Mouse (Mus musculus): ENCODE data around the gene Tiam1. TPM values are rescaled to one million over a fixed set of nuclear protein-coding genes. Genes with fewer than 3 reads are reported as not detected.

Gene Tiam1
- polyA plus RNA-seq, 1 experiment: 19.3 TPM

- no peak for DNase-seq (ENCODE audit: low read depth)
- TF ChIP-seq CTCF (IDR thresholded peaks at IDR 0.05; ENCODE audit: borderline replicate concordance, extremely low read depth, insufficient read depth, insufficient read length) (no peak), POLR2A (IDR thresholded peaks at IDR 0.05; ENCODE audit: borderline replicate concordance, extremely low read depth, insufficient read depth, insufficient read length, poor library complexity, severe bottlenecking) (no peak)
These were observed 153.1 kb downstream of the Tiam1 start for GRCm38 (mm10) chr16:89990288-89990955.

- DNase-seq (ENCODE audit: low read depth): no peak
- TF ChIP-seq CTCF (IDR thresholded peaks at IDR 0.05; ENCODE audit: borderline replicate concordance, extremely low read depth, insufficient read depth, insufficient read length) (no peak), POLR2A (IDR thresholded peaks at IDR 0.05; ENCODE audit: borderline replicate concordance, extremely low read depth, insufficient read depth, insufficient read length, poor library complexity, severe bottlenecking) (no peak)
These were observed 153.8 kb downstream of the Tiam1 start for GRCm38 (mm10) chr16:89989816-89990215.

- TF ChIP-seq POLR2A (IDR thresholded peaks at IDR 0.05; ENCODE audit: borderline replicate concordance, extremely low read depth, insufficient read depth, insufficient read length, poor library complexity, severe bottlenecking): no peak
- TF ChIP-seq CTCF (IDR thresholded peaks at IDR 0.05; ENCODE audit: borderline replicate concordance, extremely low read depth, insufficient read depth, insufficient read length): no peak
- no peak for DNase-seq (ENCODE audit: low read depth)
These were observed 156.8 kb downstream of the Tiam1 start for GRCm38 (mm10) chr16:89986672-89987362.

GRCm38 (mm10) chr16:89985702-89986481 is 157.7 kb downstream of the Tiam1 start:
- TF ChIP-seq POLR2A (IDR thresholded peaks at IDR 0.05; ENCODE audit: borderline replicate concordance, extremely low read depth, insufficient read depth, insufficient read length, poor library complexity, severe bottlenecking): no peak
- no peak for DNase-seq (ENCODE audit: low read depth)

GRCm38 (mm10) chr16:89980075-89980744 is 163.4 kb downstream of the Tiam1 start:
- DNase-seq (ENCODE audit: low read depth): no peak
- TF ChIP-seq CTCF (IDR thresholded peaks at IDR 0.05; ENCODE audit: borderline replicate concordance, extremely low read depth, insufficient read depth, insufficient read length): no peak
- TF ChIP-seq POLR2A (IDR thresholded peaks at IDR 0.05; ENCODE audit: borderline replicate concordance, extremely low read depth, insufficient read depth, insufficient read length, poor library complexity, severe bottlenecking): no peak

- no peak for DNase-seq (ENCODE audit: low read depth)
- no peak for TF ChIP-seq CTCF (IDR thresholded peaks at IDR 0.05; ENCODE audit: borderline replicate concordance, extremely low read depth, insufficient read depth, insufficient read length)
- no peak for TF ChIP-seq POLR2A (IDR thresholded peaks at IDR 0.05; ENCODE audit: borderline replicate concordance, extremely low read depth, insufficient read depth, insufficient read length, poor library complexity, severe bottlenecking)
These were observed 168.1 kb downstream of the Tiam1 start for GRCm38 (mm10) chr16:89975441-89975840.

- TF ChIP-seq POLR2A (IDR thresholded peaks at IDR 0.05; ENCODE audit: borderline replicate concordance, extremely low read depth, insufficient read depth, insufficient read length, poor library complexity, severe bottlenecking) (no peak), CTCF (IDR thresholded peaks at IDR 0.05; ENCODE audit: borderline replicate concordance, extremely low read depth, insufficient read depth, insufficient read length) (no peak)
- no peak for DNase-seq (ENCODE audit: low read depth)
These were observed 169.5 kb downstream of the Tiam1 start for GRCm38 (mm10) chr16:89973814-89974712.

- no peak for TF ChIP-seq CTCF (IDR thresholded peaks at IDR 0.05; ENCODE audit: borderline replicate concordance, extremely low read depth, insufficient read depth, insufficient read length)
- no peak for TF ChIP-seq POLR2A (IDR thresholded peaks at IDR 0.05; ENCODE audit: borderline replicate concordance, extremely low read depth, insufficient read depth, insufficient read length, poor library complexity, severe bottlenecking)
- DNase-seq (ENCODE audit: low read depth): no peak
These were observed 170.6 kb downstream of the Tiam1 start for GRCm38 (mm10) chr16:89972854-89973487.

- no peak for DNase-seq (ENCODE audit: low read depth)
- no peak for TF ChIP-seq CTCF (IDR thresholded peaks at IDR 0.05; ENCODE audit: borderline replicate concordance, extremely low read depth, insufficient read depth, insufficient read length)
These were observed 171.6 kb downstream of the Tiam1 start for GRCm38 (mm10) chr16:89972018-89972417.

GRCm38 (mm10) chr16:89968058-89968457 is 175.5 kb downstream of the Tiam1 start:
- no peak for DNase-seq (ENCODE audit: low read depth)
- TF ChIP-seq POLR2A (IDR thresholded peaks at IDR 0.05; ENCODE audit: borderline replicate concordance, extremely low read depth, insufficient read depth, insufficient read length, poor library complexity, severe bottlenecking) (no peak), CTCF (IDR thresholded peaks at IDR 0.05; ENCODE audit: borderline replicate concordance, extremely low read depth, insufficient read depth, insufficient read length) (no peak)

Measured in brain, embryonic 14.5 days (tissue).